Mouse (Mus musculus) bone marrow, adult 2 months (tissue): ENCODE measurements around the gene Arhgap22.

ENCODE experiments used
- CTCF ChIP-seq: fragments of 200-500 bp; IDR thresholded peaks from 2 replicates; pipeline ENCODE4 v1.5.1; 2011; ENCODE audit warnings: low read length, control low read depth; ENCODE audit not compliant: control insufficient read depth, insufficient read depth
- POLR2A ChIP-seq: fragments of 200-500 bp; IDR thresholded peaks from 2 replicates; pipeline ENCODE4 v1.6.1; 2011; ENCODE audit warnings: low read depth, mild to moderate bottlenecking, control low read depth, low read length, borderline replicate concordance; ENCODE audit not compliant: control insufficient read depth

DNA sequence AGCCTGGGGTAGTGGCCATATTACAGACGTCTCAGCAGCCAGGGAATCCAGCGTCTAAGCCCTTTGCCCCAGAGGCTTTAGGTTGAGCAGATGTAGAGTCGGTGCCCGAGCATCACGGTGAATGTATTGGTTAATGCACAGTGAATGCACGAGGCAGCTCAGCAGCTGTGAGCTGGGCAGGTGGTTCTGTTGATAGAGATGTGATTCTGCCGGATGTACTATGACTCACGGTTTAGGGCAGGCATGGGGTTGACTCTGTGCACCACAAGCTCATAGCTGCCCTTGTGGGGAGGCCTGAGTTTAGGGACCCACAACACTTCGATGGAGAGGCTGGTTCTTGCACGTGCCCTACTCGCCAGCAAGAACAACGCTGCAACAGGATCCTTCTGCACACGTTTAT is 51.0 kb downstream of the Arhgap22 start:
- TF ChIP-seq CTCF (no peak), POLR2A (no peak)
